In genomic region chr5:64315088-64315487, GRCm38 (mm10) we compare ENCODE assay signal across 18 mouse cellular contexts.
DNase-seq lines count a peak whose midpoint lies in the region; ATAC-seq and TF ChIP-seq lines count a peak whose summit lies in the region.
"Had no signal": no experiment of that assay in that cellular context is flagged by ENCODE, and none has a peak within 500 bp of the region (broad histone marks: within the 10 kb centered on the region; RNA-seq: fewer than 3 reads in every experiment).

No protein-coding gene starts in this region.

- H3K4me3 ChIP-seq in hindbrain, embryonic 10.5 days: no peak overlapping the region
- H3K4me3 ChIP-seq in hindbrain, embryonic 16.5 days (ENCODE audit: low read length): no peak overlapping the region
- no peak overlapping the region for H3K4me3 ChIP-seq in liver, postnatal 0 days (ENCODE audit: low read depth, low read length)
- no peak overlapping the region for H3K4me3 ChIP-seq in liver, embryonic 12.5 days
- no peak overlapping the region for H3K4me3 ChIP-seq in neural tube, embryonic 11.5 days (ENCODE audit: low read depth, low read length)
- H3K4me3 ChIP-seq in stomach, embryonic 16.5 days (replicated peaks; ENCODE audit: low read length): no peak overlapping the region
- H3K4me3 ChIP-seq: embryonic facial prominence, embryonic 10.5 days; limb, embryonic 13.5 days; neural tube, embryonic 13.5 days had no signal

- peak overlapping the region; percentile 83 for H3K27ac ChIP-seq in hindbrain, embryonic 10.5 days
- no peak overlapping the region for H3K27ac ChIP-seq in hindbrain, embryonic 16.5 days (ENCODE audit: low read depth, low read length)
- H3K27ac ChIP-seq in liver, postnatal 0 days (ENCODE audit: low read depth): no peak overlapping the region
- H3K27ac ChIP-seq in liver, embryonic 12.5 days: no peak overlapping the region
- H3K27ac ChIP-seq in neural tube, embryonic 11.5 days (ENCODE audit: low read depth, low read length): peak overlapping the region; percentile 62; the same call in 1 of the 2 replicates
- peak overlapping the region; percentile 55; the same call in 1 of the 2 replicates for H3K27ac ChIP-seq in stomach, embryonic 16.5 days (ENCODE audit: low read length)
- H3K27ac ChIP-seq: embryonic facial prominence, embryonic 10.5 days; limb, embryonic 13.5 days had no signal

- ATAC-seq in hindbrain, embryonic 16.5 days: no peak
- ATAC-seq in liver, postnatal 0 days: peak; percentile 81
- no peak for ATAC-seq in liver, embryonic 12.5 days
- ATAC-seq in neural tube, embryonic 11.5 days (ENCODE audit: insufficient read depth, low FRiP score, low TSS enrichment): 0 out of 2 replicates have a peak, but pooled peaks have one; percentile 61
- ATAC-seq in stomach, embryonic 16.5 days (ENCODE audit: insufficient read depth, low FRiP score): no peak
- ATAC-seq: activated CD4-positive, CD25-positive, alpha-beta regulatory T cell, adult 4 months; Patski had no signal

- no peak for TF ChIP-seq EP300 in liver, postnatal 0 days (IDR thresholded peaks at IDR 0.05; ENCODE audit: low read depth)

- H3K9me3 ChIP-seq in hindbrain, embryonic 10.5 days: no peaks in the 10 kb centered on the region
- H3K9me3 ChIP-seq in hindbrain, embryonic 16.5 days (ENCODE audit: control insufficient read depth, low read length): no peaks in the 10 kb centered on the region
- no peaks in the 10 kb centered on the region for H3K9me3 ChIP-seq in liver, postnatal 0 days (ENCODE audit: low read length)
- H3K9me3 ChIP-seq in liver, embryonic 12.5 days (replicated peaks): no peaks in the 10 kb centered on the region
- no peaks in the 10 kb centered on the region for H3K9me3 ChIP-seq in neural tube, embryonic 11.5 days (ENCODE audit: control insufficient read depth, low read length)
- H3K9me3 ChIP-seq in stomach, embryonic 16.5 days (replicated peaks; ENCODE audit: control insufficient read depth, low read length): no peaks in the 10 kb centered on the region
- H3K9me3 ChIP-seq: embryonic facial prominence, embryonic 10.5 days; limb, embryonic 13.5 days; neural tube, embryonic 13.5 days had no signal

- H3K4me1 ChIP-seq in hindbrain, embryonic 10.5 days (replicated peaks): peaks cover 24% of the 10 kb centered on the region
- H3K4me1 ChIP-seq in hindbrain, embryonic 16.5 days (ENCODE audit: control insufficient read depth, insufficient read depth, low read depth, low read length): peaks cover 11% of the 10 kb centered on the region
- H3K4me1 ChIP-seq in liver, postnatal 0 days (ENCODE audit: insufficient read depth): peaks cover 3% of the 10 kb centered on the region; the same call in 1 of the 2 replicates
- H3K4me1 ChIP-seq in liver, embryonic 12.5 days: 0 out of 2 replicates have a peak, but pooled peaks cover 5% of the 10 kb centered on the region
- peaks cover 17% of the 10 kb centered on the region for H3K4me1 ChIP-seq in neural tube, embryonic 11.5 days (ENCODE audit: control insufficient read depth, insufficient read depth, low read length)
- H3K4me1 ChIP-seq in stomach, embryonic 16.5 days (ENCODE audit: control insufficient read depth, insufficient read depth, low read length): peaks cover 15% of the 10 kb centered on the region

- no peaks in the 10 kb centered on the region for H3K27me3 ChIP-seq in hindbrain, embryonic 10.5 days (ENCODE audit: insufficient read depth, poor library complexity, severe bottlenecking)
- no peaks in the 10 kb centered on the region for H3K27me3 ChIP-seq in hindbrain, embryonic 16.5 days (replicated peaks; ENCODE audit: control insufficient read depth, insufficient read depth, low read length)
- H3K27me3 ChIP-seq in liver, postnatal 0 days (ENCODE audit: insufficient read depth, low read length): no peaks in the 10 kb centered on the region
- no peaks in the 10 kb centered on the region for H3K27me3 ChIP-seq in liver, embryonic 12.5 days (replicated peaks)
- no peaks in the 10 kb centered on the region for H3K27me3 ChIP-seq in neural tube, embryonic 11.5 days (ENCODE audit: control insufficient read depth, insufficient read depth, low read length)
- no peaks in the 10 kb centered on the region for H3K27me3 ChIP-seq in stomach, embryonic 16.5 days (ENCODE audit: control insufficient read depth, insufficient read depth, low read length)
- H3K27me3 ChIP-seq: limb, embryonic 13.5 days; neural tube, embryonic 13.5 days; Patski had no signal

- no peak overlapping the region for H3K4me2 ChIP-seq in hindbrain, embryonic 16.5 days (ENCODE audit: low read length)
- no peak overlapping the region for H3K4me2 ChIP-seq in liver, postnatal 0 days (ENCODE audit: low read depth, low read length)
- H3K4me2 ChIP-seq in liver, embryonic 12.5 days: no peak overlapping the region
- H3K4me2 ChIP-seq in neural tube, embryonic 11.5 days (ENCODE audit: low read depth): no peak overlapping the region
- H3K4me2 ChIP-seq in stomach, embryonic 16.5 days (ENCODE audit: low read depth, low read length): no peak overlapping the region
- H3K4me2 ChIP-seq: limb, embryonic 13.5 days; neural tube, embryonic 13.5 days had no signal

- H3K36me3 ChIP-seq in hindbrain, embryonic 10.5 days: peaks cover 36% of the 10 kb centered on the region
- H3K36me3 ChIP-seq in hindbrain, embryonic 16.5 days (ENCODE audit: control insufficient read depth, insufficient read depth, low read length): no peaks in the 10 kb centered on the region
- peaks cover 7% of the 10 kb centered on the region; the same call in 1 of the 2 replicates for H3K36me3 ChIP-seq in liver, postnatal 0 days (replicated peaks; ENCODE audit: insufficient read depth, low read length)
- H3K36me3 ChIP-seq in liver, embryonic 12.5 days: peaks cover 34% of the 10 kb centered on the region
- H3K36me3 ChIP-seq in neural tube, embryonic 11.5 days (ENCODE audit: control insufficient read depth, insufficient read depth, low read length): peaks cover 2% of the 10 kb centered on the region; the same call in 1 of the 2 replicates
- no peaks in the 10 kb centered on the region for H3K36me3 ChIP-seq in stomach, embryonic 16.5 days (ENCODE audit: control insufficient read depth, insufficient read depth, low read length)

- no peak for TF ChIP-seq CTCF in liver, postnatal 0 days (IDR thresholded peaks at IDR 0.05; ENCODE audit: low read depth)

- 92% methylated on average over 1 of the region's 1 CpGs for WGBS in hindbrain, embryonic 10.5 days
- WGBS in hindbrain, embryonic 16.5 days: 88% methylated on average over 1 of the region's 1 CpGs
- 89% methylated on average over 1 of the region's 1 CpGs for WGBS in liver, postnatal 0 days (ENCODE audit: insufficient replicate concordance)
- WGBS in liver, embryonic 12.5 days (ENCODE audit: insufficient replicate concordance): 71% methylated on average over 1 of the region's 1 CpGs
- WGBS in neural tube, embryonic 11.5 days: 78% methylated on average over 1 of the region's 1 CpGs
- 59% methylated on average over 1 of the region's 1 CpGs for WGBS in stomach, embryonic 16.5 days

- no peak overlapping the region for H3K9ac ChIP-seq in hindbrain, embryonic 16.5 days (ENCODE audit: low read depth, low read length)
- no peak overlapping the region for H3K9ac ChIP-seq in liver, postnatal 0 days (replicated peaks)
- no peak overlapping the region for H3K9ac ChIP-seq in liver, embryonic 12.5 days
- no peak overlapping the region for H3K9ac ChIP-seq in neural tube, embryonic 11.5 days (ENCODE audit: low read length)
- no peak overlapping the region for H3K9ac ChIP-seq in stomach, embryonic 16.5 days (ENCODE audit: low read length)
- H3K9ac ChIP-seq: limb, embryonic 13.5 days had no signal

- no peak for DNase-seq in hindbrain, embryonic 10.5 days (ENCODE audit: low spot score)
- no peak for DNase-seq in liver, postnatal 0 days
- no peak for DNase-seq in neural tube, embryonic 11.5 days (ENCODE audit: low spot score)
- no peak for DNase-seq in neural tube, embryonic 10.5 days (ENCODE audit: extremely low spot score, low spot score)
- DNase-seq in layer of hippocampus, postnatal 14 days (ENCODE audit: low spot score in 2 of 2): no peak
- DNase-seq: adrenal gland, postnatal 25 days; cerebellum, adult 2 months; gastrocnemius, postnatal 10 days; right cerebral cortex, postnatal 25 days; thymus, postnatal 36 days had no signal

Comparison
In these comparisons a context has a peak if more than half of its experiments do, and no peak if none do; other contexts are left out.
1. H3K27ac ChIP-seq: peak in hindbrain, embryonic 10.5 days (single experiment), neural tube, embryonic 11.5 days (single experiment) and stomach, embryonic 16.5 days (single experiment); none in hindbrain, embryonic 16.5 days (single experiment), liver, postnatal 0 days (single experiment) and liver, embryonic 12.5 days (single experiment).
2. ATAC-seq: peak in liver, postnatal 0 days (single experiment) and neural tube, embryonic 11.5 days (single experiment); none in hindbrain, embryonic 16.5 days (single experiment), liver, embryonic 12.5 days (single experiment) and stomach, embryonic 16.5 days (single experiment).